Mouse (Mus musculus): ENCODE measurements at regions not wholly inside any gene's neighbourhood (a gene's known extent, or its start where the extent isn't known, plus 50 kb on each side); places are given as distances from the start of the nearest gene placed in this dataset.
A peak's percentile ranks its signal among the peaks of the same experiment; 100 is the strongest.

DNA sequence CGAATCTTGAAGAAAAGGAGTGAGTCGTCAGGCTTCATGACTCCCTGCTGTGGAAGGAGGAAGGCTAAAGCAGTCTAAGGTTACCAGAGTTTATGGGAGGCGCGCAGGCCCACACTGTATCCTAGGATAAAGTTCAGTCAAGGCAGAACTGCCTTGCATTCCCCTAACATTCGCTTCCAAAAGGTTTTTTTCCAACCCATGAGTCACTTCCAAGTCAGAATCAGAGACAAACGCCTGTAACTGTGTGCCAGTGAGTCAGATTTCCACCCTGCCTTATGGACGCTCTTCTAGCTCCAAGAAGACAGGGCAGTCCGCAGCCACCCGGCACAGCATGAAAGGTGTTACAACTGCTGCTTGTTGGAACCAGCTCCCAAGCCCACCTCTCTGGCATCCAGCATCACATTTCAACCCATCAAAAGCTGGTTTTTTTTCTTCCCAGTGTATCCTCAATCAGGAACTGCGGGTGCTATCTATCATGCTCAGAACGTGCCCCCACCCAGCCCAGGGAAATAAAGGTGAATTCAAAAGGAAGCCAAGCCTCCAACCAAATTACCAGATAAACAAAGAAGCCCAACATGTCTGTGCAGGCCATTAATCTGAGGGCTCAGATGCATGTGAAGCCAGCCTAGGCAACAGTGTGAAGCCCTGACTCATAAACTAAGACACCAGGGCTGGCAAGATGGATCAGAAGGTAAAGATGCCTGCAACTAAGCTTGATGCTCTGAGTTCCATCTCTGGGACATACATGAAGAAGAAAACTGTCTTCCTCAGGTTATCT lies 138.2 kb upstream of the Tbl1xr1 start:
- WGBS: 57% methylated on average over 11 of the region's 11 CpGs
- no peak for ATAC-seq
- Histone ChIP-seq H3K36me3 (ENCODE audit: control insufficient read depth, insufficient read depth, low read length) (no peaks in the 10 kb centered on the region), H3K4me3 (ENCODE audit: low read length) (no peak overlapping the region), H3K27ac (ENCODE audit: low read depth, low read length) (no peak overlapping the region), H3K4me2 (ENCODE audit: low read length) (no peak overlapping the region), H3K9ac (ENCODE audit: low read depth, low read length) (no peak overlapping the region), H3K4me1 (ENCODE audit: control insufficient read depth, insufficient read depth, low read depth, low read length) (peaks cover 20% of the 10 kb centered on the region), H3K9me3 (ENCODE audit: control insufficient read depth, low read length) (no peaks in the 10 kb centered on the region), H3K27me3 (replicated peaks; ENCODE audit: control insufficient read depth, insufficient read depth, low read length) (no peaks in the 10 kb centered on the region)

DNA sequence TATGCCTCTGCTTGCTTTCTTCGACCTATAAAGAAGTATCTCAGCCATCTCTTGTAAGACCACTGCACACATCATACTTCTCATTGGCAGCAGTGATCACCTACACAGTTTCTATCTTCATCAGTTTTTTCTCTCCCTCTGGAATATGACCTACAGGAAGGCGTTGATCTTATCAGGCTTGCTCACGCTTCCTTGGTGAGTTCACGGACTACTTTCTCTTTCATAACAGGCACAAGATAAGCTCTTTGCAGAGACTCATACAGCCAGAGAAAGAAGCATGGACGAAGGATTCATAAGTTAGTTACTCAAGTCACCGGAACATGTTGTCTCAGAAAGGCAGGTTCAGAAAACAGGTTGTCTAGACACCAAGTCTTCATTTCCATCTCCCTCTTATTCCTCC lies 136.7 kb upstream of the Tbl1xr1 start:
- H3K27me3 ChIP-seq (replicated peaks; ENCODE audit: control insufficient read depth, insufficient read depth, low read length): no peaks in the 10 kb centered on the region
- no peaks in the 10 kb centered on the region for H3K36me3 ChIP-seq (ENCODE audit: control insufficient read depth, insufficient read depth, low read length)
- no peak overlapping the region for H3K9ac ChIP-seq (ENCODE audit: low read depth, low read length)
- 94% methylated on average over 6 of the region's 6 CpGs for WGBS
- no peak overlapping the region for H3K4me2 ChIP-seq (ENCODE audit: low read length)
- H3K4me1 ChIP-seq (ENCODE audit: control insufficient read depth, insufficient read depth, low read depth, low read length): peaks cover 15% of the 10 kb centered on the region
- ATAC-seq: no peak
- no peak overlapping the region for H3K27ac ChIP-seq (ENCODE audit: low read depth, low read length)
- no peak overlapping the region for H3K4me3 ChIP-seq (ENCODE audit: low read length)
- H3K9me3 ChIP-seq (ENCODE audit: control insufficient read depth, low read length): no peaks in the 10 kb centered on the region

DNA sequence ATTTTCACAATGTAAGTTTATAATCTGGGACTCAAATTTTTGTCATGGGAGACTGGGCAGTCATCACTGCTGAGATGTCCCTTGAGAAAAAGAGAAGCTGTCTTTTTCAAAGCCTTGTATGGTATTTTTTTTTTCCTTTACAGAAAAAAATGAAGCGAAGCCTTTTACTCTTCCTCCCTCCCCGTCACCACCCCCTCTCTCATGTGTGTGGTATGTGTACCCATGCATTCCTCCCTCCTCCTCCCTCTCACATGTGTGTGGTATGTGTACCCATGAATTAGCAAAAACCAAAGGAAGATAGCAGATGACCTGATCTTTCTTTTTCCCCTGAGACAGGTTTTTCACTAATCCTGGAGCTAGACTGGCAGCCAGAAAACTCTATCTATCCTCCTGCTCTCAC lies 134.9 kb upstream of the Tbl1xr1 start:
- Histone ChIP-seq H3K4me1 (ENCODE audit: control insufficient read depth, insufficient read depth, low read depth, low read length) (peaks cover 3% of the 10 kb centered on the region), H3K27ac (ENCODE audit: low read depth, low read length) (no peak overlapping the region), H3K4me2 (ENCODE audit: low read length) (no peak overlapping the region), H3K9ac (ENCODE audit: low read depth, low read length) (no peak overlapping the region), H3K36me3 (ENCODE audit: control insufficient read depth, insufficient read depth, low read length) (no peaks in the 10 kb centered on the region), H3K4me3 (ENCODE audit: low read length) (no peak overlapping the region), H3K9me3 (ENCODE audit: control insufficient read depth, low read length) (no peaks in the 10 kb centered on the region), H3K27me3 (replicated peaks; ENCODE audit: control insufficient read depth, insufficient read depth, low read length) (no peaks in the 10 kb centered on the region)
- WGBS: 89% methylated on average over 2 of the region's 2 CpGs
- ATAC-seq: no peak

DNA sequence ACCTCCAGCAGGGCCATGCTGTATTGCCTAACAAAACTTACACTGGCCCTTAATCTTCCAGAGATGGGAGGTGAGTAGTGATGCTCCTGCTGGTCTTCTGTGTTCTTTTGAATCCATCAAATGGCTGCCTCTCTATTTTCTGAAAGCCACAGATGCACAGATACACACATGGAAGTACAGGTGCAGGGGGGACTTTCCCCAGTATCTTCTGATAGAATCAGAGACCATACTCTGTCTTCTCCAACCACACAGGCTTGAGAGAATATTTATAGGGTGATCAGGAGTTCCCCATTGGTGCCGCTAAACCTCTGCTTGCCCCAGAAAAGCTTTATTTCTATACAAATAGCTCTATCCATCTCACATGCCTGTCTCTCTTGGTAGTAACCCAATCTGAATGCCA lies 133.5 kb upstream of the Tbl1xr1 start:
- no peak for ATAC-seq
- H3K9ac ChIP-seq (ENCODE audit: low read depth, low read length): no peak overlapping the region
- no peaks in the 10 kb centered on the region for H3K9me3 ChIP-seq (ENCODE audit: control insufficient read depth, low read length)
- 95% methylated on average over 1 of the region's 1 CpGs for WGBS
- no peak overlapping the region for H3K4me2 ChIP-seq (ENCODE audit: low read length)
- H3K27ac ChIP-seq (ENCODE audit: low read depth, low read length): no peak overlapping the region
- H3K4me1 ChIP-seq (ENCODE audit: control insufficient read depth, insufficient read depth, low read depth, low read length): no peaks in the 10 kb centered on the region
- H3K27me3 ChIP-seq (replicated peaks; ENCODE audit: control insufficient read depth, insufficient read depth, low read length): no peaks in the 10 kb centered on the region
- no peaks in the 10 kb centered on the region for H3K36me3 ChIP-seq (ENCODE audit: control insufficient read depth, insufficient read depth, low read length)
- H3K4me3 ChIP-seq (ENCODE audit: low read length): no peak overlapping the region

DNA sequence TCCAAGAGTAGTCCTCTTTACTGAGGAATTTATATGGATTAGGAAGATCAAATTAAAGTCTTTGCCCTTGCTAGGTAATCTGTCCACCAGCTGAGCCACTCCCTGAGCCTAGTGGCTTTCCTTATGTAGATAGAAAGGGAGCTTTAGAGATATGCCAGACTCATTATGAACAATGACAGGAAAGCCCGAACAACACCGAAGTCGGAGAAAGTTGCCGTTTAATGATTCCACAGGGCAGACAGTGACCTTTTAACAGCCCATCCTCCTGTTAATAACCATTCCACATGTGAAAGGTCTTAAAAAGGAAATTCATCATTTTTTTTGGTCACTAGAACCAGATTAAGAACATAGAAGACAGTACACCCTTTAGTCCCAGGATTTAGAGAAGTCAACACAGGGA lies 130.7 kb upstream of the Tbl1xr1 start:
- Histone ChIP-seq H3K4me3 (ENCODE audit: low read length) (no peak overlapping the region), H3K36me3 (ENCODE audit: control insufficient read depth, insufficient read depth, low read length) (no peaks in the 10 kb centered on the region), H3K4me1 (ENCODE audit: control insufficient read depth, insufficient read depth, low read depth, low read length) (no peaks in the 10 kb centered on the region), H3K9me3 (ENCODE audit: control insufficient read depth, low read length) (no peaks in the 10 kb centered on the region), H3K9ac (ENCODE audit: low read depth, low read length) (no peak overlapping the region), H3K4me2 (ENCODE audit: low read length) (no peak overlapping the region), H3K27ac (ENCODE audit: low read depth, low read length) (no peak overlapping the region), H3K27me3 (replicated peaks; ENCODE audit: control insufficient read depth, insufficient read depth, low read length) (no peaks in the 10 kb centered on the region)
- no peak for ATAC-seq
- 69% methylated on average over 4 of the region's 4 CpGs for WGBS

DNA sequence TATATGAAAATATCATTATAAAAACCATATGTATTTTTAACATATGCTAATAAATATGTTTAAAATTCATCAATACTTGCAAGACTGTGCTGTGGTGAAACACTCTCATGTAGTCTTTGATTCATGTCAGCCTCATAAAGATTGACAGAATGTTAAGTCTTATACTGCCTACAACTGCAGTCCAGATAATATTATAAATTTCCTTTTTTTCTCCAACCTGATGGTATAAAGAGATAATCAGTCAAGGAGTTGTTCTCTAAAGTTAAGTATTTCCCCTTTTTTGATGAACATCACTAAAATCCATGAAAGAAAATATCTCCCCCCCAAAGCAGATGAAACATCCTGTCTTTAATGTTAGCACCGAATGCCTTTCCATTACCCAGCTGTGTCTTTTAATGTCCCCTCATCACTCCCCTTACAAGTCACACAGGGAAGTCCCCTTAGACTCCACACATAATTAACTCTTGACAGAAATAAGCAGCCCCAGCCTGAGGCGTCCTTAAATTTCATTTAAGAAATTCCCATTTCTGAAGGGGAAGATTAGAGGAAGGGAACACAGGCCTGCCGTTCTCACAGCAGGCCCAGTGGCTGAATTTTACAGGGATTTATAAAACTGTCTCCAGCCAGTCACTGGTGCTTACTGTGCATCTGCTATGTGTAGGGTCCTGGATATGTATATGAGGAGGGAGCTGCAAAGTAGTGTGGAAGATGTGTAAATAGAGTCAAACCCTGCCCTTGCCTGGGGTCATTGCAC lies 129.0 kb upstream of the Tbl1xr1 start:
- no peaks in the 10 kb centered on the region for H3K4me1 ChIP-seq (ENCODE audit: control insufficient read depth, insufficient read depth, low read depth, low read length)
- WGBS: 14% methylated on average over 3 of the region's 3 CpGs
- no peaks in the 10 kb centered on the region for H3K9me3 ChIP-seq (ENCODE audit: control insufficient read depth, low read length)
- ATAC-seq: peak; percentile 54
- H3K4me2 ChIP-seq (ENCODE audit: low read length): no peak overlapping the region
- H3K4me3 ChIP-seq (ENCODE audit: low read length): no peak overlapping the region
- H3K9ac ChIP-seq (ENCODE audit: low read depth, low read length): no peak overlapping the region
- H3K27ac ChIP-seq (ENCODE audit: low read depth, low read length): no peak overlapping the region
- H3K36me3 ChIP-seq (ENCODE audit: control insufficient read depth, insufficient read depth, low read length): no peaks in the 10 kb centered on the region
- no peaks in the 10 kb centered on the region for H3K27me3 ChIP-seq (replicated peaks; ENCODE audit: control insufficient read depth, insufficient read depth, low read length)

DNA sequence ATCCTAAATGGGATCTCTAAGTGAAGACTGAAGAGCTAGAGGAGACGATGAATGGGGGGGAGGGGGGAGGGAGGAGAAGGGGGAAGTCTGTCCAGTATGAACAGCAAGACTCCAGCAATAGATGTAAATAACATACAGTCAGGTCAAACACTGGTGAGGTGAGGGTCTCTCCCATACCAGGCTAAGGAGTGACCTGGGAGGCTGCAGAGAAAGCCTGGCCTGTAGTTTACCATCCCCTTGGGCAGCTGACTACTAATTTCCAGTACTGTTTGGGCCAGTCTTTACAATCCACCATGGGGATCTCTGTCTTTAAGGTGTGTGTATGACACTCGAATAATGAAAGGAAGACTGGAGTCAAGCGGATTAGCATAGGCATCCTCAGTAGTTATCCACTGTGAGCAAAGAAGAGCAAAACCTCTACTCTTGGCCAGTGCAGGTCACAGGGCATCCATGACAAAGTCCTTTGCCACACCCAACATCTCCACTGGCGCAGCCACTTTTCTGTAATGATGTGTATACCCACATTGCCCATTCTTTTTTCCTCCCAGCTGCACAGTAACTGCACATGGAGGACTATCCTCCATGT lies 128.3 kb upstream of the Tbl1xr1 start:
- WGBS: 56% methylated on average over 4 of the region's 4 CpGs
- no peak for ATAC-seq
- Histone ChIP-seq H3K9ac (ENCODE audit: low read depth, low read length) (no peak overlapping the region), H3K4me3 (ENCODE audit: low read length) (no peak overlapping the region), H3K27ac (ENCODE audit: low read depth, low read length) (no peak overlapping the region), H3K9me3 (ENCODE audit: control insufficient read depth, low read length) (no peaks in the 10 kb centered on the region), H3K4me2 (ENCODE audit: low read length) (no peak overlapping the region), H3K36me3 (ENCODE audit: control insufficient read depth, insufficient read depth, low read length) (no peaks in the 10 kb centered on the region), H3K27me3 (replicated peaks; ENCODE audit: control insufficient read depth, insufficient read depth, low read length) (no peaks in the 10 kb centered on the region), H3K4me1 (ENCODE audit: control insufficient read depth, insufficient read depth, low read depth, low read length) (no peaks in the 10 kb centered on the region)

DNA sequence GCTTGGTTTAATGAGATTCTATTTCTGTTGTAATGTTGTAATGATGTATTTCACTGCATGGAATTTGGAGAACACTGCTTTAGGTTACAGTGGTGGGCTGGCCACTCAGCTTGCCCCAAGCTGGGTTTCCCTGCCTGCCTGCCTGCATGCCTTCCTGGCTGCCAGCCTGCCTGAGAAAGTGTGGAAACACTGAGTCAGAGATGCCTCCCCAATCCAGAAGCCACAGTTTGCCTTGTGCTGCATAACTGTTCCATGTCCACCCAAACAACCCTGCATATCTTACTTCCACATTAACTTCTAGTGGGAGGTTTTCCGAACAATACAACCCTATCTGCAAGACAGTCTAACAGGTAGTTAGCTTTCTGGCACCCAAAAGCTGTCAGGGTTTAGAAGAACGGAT lies 127.0 kb upstream of the Tbl1xr1 start:
- Histone ChIP-seq H3K27me3 (replicated peaks; ENCODE audit: control insufficient read depth, insufficient read depth, low read length) (no peaks in the 10 kb centered on the region), H3K9ac (ENCODE audit: low read depth, low read length) (no peak overlapping the region), H3K9me3 (ENCODE audit: control insufficient read depth, low read length) (no peaks in the 10 kb centered on the region), H3K4me3 (ENCODE audit: low read length) (no peak overlapping the region), H3K4me1 (ENCODE audit: control insufficient read depth, insufficient read depth, low read depth, low read length) (no peaks in the 10 kb centered on the region), H3K27ac (ENCODE audit: low read depth, low read length) (no peak overlapping the region), H3K4me2 (ENCODE audit: low read length) (no peak overlapping the region), H3K36me3 (ENCODE audit: control insufficient read depth, insufficient read depth, low read length) (no peaks in the 10 kb centered on the region)
- 88% methylated on average over 2 of the region's 2 CpGs for WGBS
- no peak for ATAC-seq

DNA sequence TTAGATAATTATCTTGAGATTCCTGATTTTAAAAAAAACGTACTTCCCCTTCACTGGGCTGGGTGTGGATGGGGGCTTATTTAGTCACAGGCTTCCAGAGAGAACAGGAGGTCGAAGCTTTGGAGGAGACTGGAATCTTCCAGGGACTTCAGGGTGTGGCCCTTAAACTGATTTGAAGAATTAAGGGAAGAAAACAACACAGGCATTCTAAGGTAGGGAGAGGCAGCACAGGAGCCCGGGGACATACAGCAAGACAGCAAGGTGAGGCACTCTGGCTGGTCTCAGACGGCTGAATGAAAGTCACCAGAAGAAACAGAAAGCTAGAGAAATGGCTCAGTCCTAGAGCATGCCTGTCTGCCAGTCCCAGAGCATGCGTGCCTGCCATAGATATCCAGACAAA lies 125.9 kb upstream of the Tbl1xr1 start:
- Histone ChIP-seq H3K4me3 (ENCODE audit: low read length) (no peak overlapping the region), H3K27me3 (replicated peaks; ENCODE audit: control insufficient read depth, insufficient read depth, low read length) (no peaks in the 10 kb centered on the region), H3K4me2 (ENCODE audit: low read length) (no peak overlapping the region), H3K4me1 (ENCODE audit: control insufficient read depth, insufficient read depth, low read depth, low read length) (no peaks in the 10 kb centered on the region), H3K9ac (ENCODE audit: low read depth, low read length) (no peak overlapping the region), H3K9me3 (ENCODE audit: control insufficient read depth, low read length) (no peaks in the 10 kb centered on the region), H3K27ac (ENCODE audit: low read depth, low read length) (no peak overlapping the region), H3K36me3 (ENCODE audit: control insufficient read depth, insufficient read depth, low read length) (no peaks in the 10 kb centered on the region)
- 85% methylated on average over 5 of the region's 5 CpGs for WGBS
- no peak for ATAC-seq
